Mouse (Mus musculus): ENCODE measurements at regions not wholly inside any gene's neighbourhood (a gene's known extent, or its start where the extent isn't known, plus 50 kb on each side); places are given as distances from the start of the nearest gene placed in this dataset.

DNA sequence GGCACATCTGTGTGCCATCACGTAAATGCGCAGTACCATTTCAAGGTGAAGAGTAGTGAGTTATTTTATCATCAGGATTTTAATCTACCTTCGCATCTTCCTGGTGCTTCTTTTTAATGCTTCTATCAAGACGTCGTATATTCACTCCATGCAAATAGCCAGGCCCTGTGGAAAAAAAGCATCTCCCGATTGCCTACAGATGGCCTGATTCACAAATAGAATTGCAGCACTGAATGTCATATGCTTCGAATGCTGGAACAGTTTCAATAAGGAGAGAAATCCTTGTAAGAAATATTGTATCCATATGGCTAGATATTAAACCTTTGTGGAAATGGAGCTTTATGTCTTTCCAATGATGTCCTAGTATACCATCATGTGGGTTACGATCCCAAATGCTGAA is 742.7 kb downstream of the Tmem132b start:
- TF ChIP-seq TAL1 (IDR thresholded peaks at IDR 0.05; ENCODE audit: low read length) (no peak), GATA1 (IDR thresholded peaks at IDR 0.05; ENCODE audit: low read length) (no peak)
